In the genomic region with DNA sequence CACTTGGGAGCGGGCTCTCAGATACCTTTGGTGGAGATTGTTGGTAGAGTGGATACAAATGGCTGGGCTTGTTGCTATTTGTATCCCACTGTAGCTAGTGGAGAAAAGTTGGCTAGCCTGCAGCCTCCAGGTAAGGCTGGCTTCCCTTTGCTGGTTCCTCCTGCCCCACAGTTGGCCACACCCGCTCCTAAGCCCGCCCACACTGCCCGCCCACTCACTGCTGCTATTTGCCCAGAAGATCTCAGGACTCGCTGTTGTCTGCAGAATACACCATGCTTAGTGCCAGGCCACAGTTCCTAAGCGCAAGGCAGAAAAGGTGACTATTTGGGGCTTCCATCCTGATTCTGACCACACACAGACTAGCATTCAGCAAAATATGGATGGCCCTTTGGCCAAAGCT, we compare ENCODE assay signal across 8 mouse cellular contexts. TPM values are rescaled to one million over a fixed set of nuclear protein-coding genes. Genes with fewer than 3 reads are reported as not detected.
DNase-seq lines count a peak whose midpoint lies in the region; ATAC-seq lines count a peak whose summit lies in the region.
"Had no signal": no experiment of that assay in that cellular context is flagged by ENCODE, and none has a peak within 500 bp of the region (broad histone marks: within the 10 kb centered on the region; RNA-seq: fewer than 3 reads in every experiment).

No protein-coding gene starts in this region.

- no peak for ATAC-seq in limb, embryonic 12.5 days (ENCODE audit: insufficient number of reproducible peaks, insufficient read depth, low FRiP score, low TSS enrichment, low read depth)
- ATAC-seq in erythroblast, adult 5-6 weeks (replicated peaks; ENCODE audit: low FRiP score, poor library complexity, severe bottlenecking), result peak; percentile 78
- no peak for ATAC-seq in limb, embryonic 13.5 days (ENCODE audit: low FRiP score, low read depth)

- H3K4me1 ChIP-seq in limb, embryonic 12.5 days (replicated peaks), result peaks cover 47% of the 10 kb centered on the region
- H3K4me1 ChIP-seq in limb, embryonic 10.5 days, result peaks cover 53% of the 10 kb centered on the region
- peaks cover 53% of the 10 kb centered on the region for H3K4me1 ChIP-seq in limb, embryonic 13.5 days

- no peak overlapping the region for H3K4me3 ChIP-seq in limb, embryonic 12.5 days (replicated peaks)
- H3K4me3 ChIP-seq in limb, embryonic 10.5 days, result no peak overlapping the region
- no peak overlapping the region for H3K4me3 ChIP-seq in limb, embryonic 13.5 days

- H3K4me2 ChIP-seq in limb, embryonic 12.5 days, result 0 out of 2 replicates have a peak overlapping the region, but pooled peaks have one; percentile 19
- 0 out of 2 replicates have a peak overlapping the region, but pooled peaks have one; percentile 11 for H3K4me2 ChIP-seq in limb, embryonic 13.5 days (replicated peaks)

- no peaks in the 10 kb centered on the region for H3K27me3 ChIP-seq in limb, embryonic 12.5 days
- no peaks in the 10 kb centered on the region for H3K27me3 ChIP-seq in limb, embryonic 10.5 days (ENCODE audit: low read depth, poor library complexity, severe bottlenecking)
- no peaks in the 10 kb centered on the region for H3K27me3 ChIP-seq in limb, embryonic 13.5 days

- H3K9me3 ChIP-seq in limb, embryonic 12.5 days, result no peaks in the 10 kb centered on the region
- no peaks in the 10 kb centered on the region for H3K9me3 ChIP-seq in limb, embryonic 10.5 days (replicated peaks)
- no peaks in the 10 kb centered on the region for H3K9me3 ChIP-seq in limb, embryonic 13.5 days

- no peak overlapping the region for H3K9ac ChIP-seq in limb, embryonic 12.5 days (replicated peaks)
- H3K9ac ChIP-seq in limb, embryonic 13.5 days, result no peak overlapping the region

- H3K27ac ChIP-seq in limb, embryonic 12.5 days, result no peak overlapping the region
- H3K27ac ChIP-seq in limb, embryonic 10.5 days, result no peak overlapping the region
- H3K27ac ChIP-seq in limb, embryonic 13.5 days, result no peak overlapping the region

- peaks cover 7% of the 10 kb centered on the region; the same call in 1 of the 2 replicates for H3K36me3 ChIP-seq in limb, embryonic 12.5 days
- H3K36me3 ChIP-seq in limb, embryonic 10.5 days, result peaks cover 12% of the 10 kb centered on the region
- H3K36me3 ChIP-seq in limb, embryonic 13.5 days, result peaks cover 9% of the 10 kb centered on the region

- no peak for DNase-seq in limb, embryonic 10.5 days (ENCODE audit: low spot score)
- peak; percentile 65 for DNase-seq in adrenal gland, postnatal 14 days
- peak; percentile 57 for DNase-seq in right cerebral cortex, postnatal 14 days
- no peak for DNase-seq in retina, postnatal 1 day

- 22% methylated on average over 6 of the region's 6 CpGs for WGBS in limb, embryonic 12.5 days
- 21% methylated on average over 6 of the region's 6 CpGs for WGBS in limb, embryonic 10.5 days
- 23% methylated on average over 6 of the region's 6 CpGs for WGBS in limb, embryonic 13.5 days

RNA-seq across cellular contexts. Expression of a gene that starts 5.0 kb away (rescaled TPM):
- 129 and 134 TPM in 2 replicates for polyA plus RNA-seq in limb, embryonic 12.5 days (2016; fragmentation: Nextera tagmentation; extraction: Ambion mirVana)
- polyA plus RNA-seq in limb, embryonic 10.5 days (2016; fragmentation: Nextera tagmentation; extraction: Ambion mirVana), result 140 and 145 TPM in 2 replicates
- total RNA-seq in adrenal gland, postnatal 14 days (2021), result 198 and 203 TPM in 2 replicates
- 36.1 and 75.0 TPM in 2 replicates for total RNA-seq in erythroblast, adult 5-6 weeks (2015; ENCODE audit: low replicate concordance)
- total RNA-seq in erythroblast, adult 5-6 weeks (2017; ENCODE audit: low replicate concordance), result 114 and 135 TPM in 2 replicates
- polyA plus RNA-seq in limb, embryonic 13.5 days (2015; fragmentation: Nextera tagmentation; extraction: Ambion mirVana), result 132 and 133 TPM in 2 replicates

RNA-seq across cellular contexts. Expression of a gene that starts 8.1 kb away (rescaled TPM):
- 11.1 and 13.2 TPM in 2 replicates for polyA plus RNA-seq in limb, embryonic 12.5 days (2016; fragmentation: Nextera tagmentation; extraction: Ambion mirVana)
- 4.2 and 5.3 TPM in 2 replicates for polyA plus RNA-seq in limb, embryonic 10.5 days (2016; fragmentation: Nextera tagmentation; extraction: Ambion mirVana)
- 8.0 and 18.8 TPM in 2 replicates for total RNA-seq in adrenal gland, postnatal 14 days (2021)
- 15.9 and 37.5 TPM in 2 replicates for total RNA-seq in erythroblast, adult 5-6 weeks (2015; ENCODE audit: low replicate concordance)
- total RNA-seq in erythroblast, adult 5-6 weeks (2017; ENCODE audit: low replicate concordance), result 11.7 and 13.3 TPM in 2 replicates
- polyA plus RNA-seq in limb, embryonic 13.5 days (2015; fragmentation: Nextera tagmentation; extraction: Ambion mirVana), result 14.2 and 15.6 TPM in 2 replicates

RNA-seq across cellular contexts. Expression of a gene that starts 15.6 kb away (rescaled TPM):
- 0.30 and 0.32 TPM in 2 replicates for polyA plus RNA-seq in limb, embryonic 12.5 days (2016; fragmentation: Nextera tagmentation; extraction: Ambion mirVana)
- polyA plus RNA-seq in limb, embryonic 10.5 days (2016; fragmentation: Nextera tagmentation; extraction: Ambion mirVana), result 0.18 and 0.40 TPM in 2 replicates
- total RNA-seq in adrenal gland, postnatal 14 days (2021), result 2.7 and 17.0 TPM in 2 replicates
- 2.5 TPM in 1 of 2 replicates, not detected in the other for total RNA-seq in erythroblast, adult 5-6 weeks (2015; ENCODE audit: low replicate concordance)
- 3.2 and 3.6 TPM in 2 replicates for total RNA-seq in erythroblast, adult 5-6 weeks (2017; ENCODE audit: low replicate concordance)
- polyA plus RNA-seq in limb, embryonic 13.5 days (2015; fragmentation: Nextera tagmentation; extraction: Ambion mirVana), result 0.15 and 0.38 TPM in 2 replicates
- total RNA-seq: layer of hippocampus, postnatal 10 days had no signal

RNA-seq across cellular contexts. Expression of a gene that starts 25.4 kb away (rescaled TPM):
- 1.2 and 1.3 TPM in 2 replicates for polyA plus RNA-seq in limb, embryonic 12.5 days (2016; fragmentation: Nextera tagmentation; extraction: Ambion mirVana)
- 0.18 and 0.51 TPM in 2 replicates for polyA plus RNA-seq in limb, embryonic 10.5 days (2016; fragmentation: Nextera tagmentation; extraction: Ambion mirVana)
- 3.6 and 8.3 TPM in 2 replicates for total RNA-seq in adrenal gland, postnatal 14 days (2021)
- total RNA-seq in erythroblast, adult 5-6 weeks (2015; ENCODE audit: low replicate concordance), result 6.1 and 9.6 TPM in 2 replicates
- total RNA-seq in erythroblast, adult 5-6 weeks (2017; ENCODE audit: low replicate concordance), result 7.1 and 15.8 TPM in 2 replicates
- 1.5 and 1.7 TPM in 2 replicates for polyA plus RNA-seq in limb, embryonic 13.5 days (2015; fragmentation: Nextera tagmentation; extraction: Ambion mirVana)

RNA-seq across cellular contexts. Expression of a gene that starts 35.3 kb away (rescaled TPM):
- 0.71 and 0.86 TPM in 2 replicates for polyA plus RNA-seq in limb, embryonic 12.5 days (2016; fragmentation: Nextera tagmentation; extraction: Ambion mirVana)
- polyA plus RNA-seq in limb, embryonic 10.5 days (2016; fragmentation: Nextera tagmentation; extraction: Ambion mirVana), result 0.31 and 0.66 TPM in 2 replicates
- 0.33 and 4.1 TPM in 2 replicates for total RNA-seq in adrenal gland, postnatal 14 days (2021)
- 0.84 and 7.9 TPM in 2 replicates for total RNA-seq in erythroblast, adult 5-6 weeks (2015; ENCODE audit: low replicate concordance)
- total RNA-seq in erythroblast, adult 5-6 weeks (2017; ENCODE audit: low replicate concordance), result 1.1 TPM in 1 of 2 replicates, not detected in the other
- 0.55 and 0.65 TPM in 2 replicates for polyA plus RNA-seq in limb, embryonic 13.5 days (2015; fragmentation: Nextera tagmentation; extraction: Ambion mirVana)

Comparison
In these comparisons a context has a peak if more than half of its experiments do, and no peak if none do; other contexts are left out.
1. DNase-seq: peak in adrenal gland, postnatal 14 days (single experiment) and right cerebral cortex, postnatal 14 days (single experiment); none in limb, embryonic 10.5 days (single experiment) and retina, postnatal 1 day (single experiment).